Mouse (Mus musculus) forebrain, embryonic 16.5 days (tissue): ENCODE measurements at regions not wholly inside any gene's neighbourhood (a gene's known extent, or its start where the extent isn't known, plus 50 kb on each side); places are given as distances from the start of the nearest gene placed in this dataset.

Experiments
- ATAC-seq: fragments of 200-750 bp; cut with Nextera tagmentation; 2 replicates; pipeline ENCODE4 v1.8.0; 2017; ENCODE audit warnings: mild to moderate bottlenecking, moderate library complexity
- H3K27ac ChIP-seq: fragments of 300-500 bp; sonication (generic); 2 replicates; pipeline ENCODE4 v1.5.1; 2014; ENCODE audit warnings: low read length, control low read depth
- H3K27me3 ChIP-seq: fragments of 300-500 bp; sonication (generic); replicated peaks from 2 replicates; pipeline ENCODE4 v1.6.1; 2014; ENCODE audit warnings: low read length; ENCODE audit not compliant: control insufficient read depth, insufficient read depth
- H3K36me3 ChIP-seq: fragments of 300-500 bp; sonication (generic); 2 replicates; pipeline ENCODE4 v1.6.1; 2014; ENCODE audit not compliant: control insufficient read depth, insufficient read depth
- H3K4me1 ChIP-seq: fragments of 300-500 bp; sonication (generic); replicated peaks from 2 replicates; pipeline ENCODE4 v1.6.1; 2014; ENCODE audit warnings: low read length; ENCODE audit not compliant: control insufficient read depth, insufficient read depth
- H3K4me2 ChIP-seq: fragments of 300-500 bp; sonication (generic); 2 replicates; pipeline ENCODE4 v1.6.1; 2014; ENCODE audit warnings: mild to moderate bottlenecking, low read length, control low read depth
- H3K4me3 ChIP-seq: fragments of 300-500 bp; sonication (generic); replicated peaks from 2 replicates; pipeline ENCODE4 v1.5.1; 2014; ENCODE audit warnings: mild to moderate bottlenecking, low read length, control low read depth
- H3K9ac ChIP-seq: fragments of 300-500 bp; sonication (generic); replicated peaks from 2 replicates; pipeline ENCODE4 v1.6.1; 2014; ENCODE audit warnings: low read depth, low read length, control low read depth
- H3K9me3 ChIP-seq: fragments of 300-500 bp; sonication (generic); 2 replicates; pipeline ENCODE4 v1.6.1; 2016; ENCODE audit warnings: low read length; ENCODE audit not compliant: control insufficient read depth
- whole genome bisulfite sequencing: fragments of 180-500 bp; shearing (Covaris S2); extraction: QIAGEN DNeasy Blood & Tissue Kit; methylation state at CpG from one replicate; pipeline ENCODE4 v1.1.7; 2014; 5-methylcytosine and 5-hydroxymethylcytosine counted together

DNA sequence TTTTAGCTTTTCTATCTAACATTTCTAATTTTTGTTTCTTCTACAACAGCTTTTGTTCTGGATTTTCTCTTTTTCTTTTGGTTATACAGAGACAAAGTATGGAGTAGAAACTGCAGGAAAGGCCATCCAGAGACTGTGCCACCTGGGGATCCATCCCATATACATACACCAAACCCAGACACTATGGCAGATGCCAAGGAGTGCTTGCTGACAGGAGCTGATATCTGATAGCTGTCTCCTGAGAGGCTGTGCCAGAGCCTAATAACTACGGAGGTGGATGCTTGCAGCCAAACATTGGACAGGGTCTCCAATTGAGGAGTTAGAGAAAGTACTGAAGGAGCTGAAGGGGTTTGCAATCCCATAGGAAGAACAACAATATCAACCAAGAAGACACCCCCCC, 664.8 kb upstream of the Slit2 start:
- H3K27ac ChIP-seq, result no peak overlapping the region
- no peak overlapping the region for H3K4me2 ChIP-seq
- 0 out of 2 replicates have a peak, but pooled peaks have one; percentile 38 for ATAC-seq
- WGBS, result 66% methylated on average over 1 of the region's 1 CpGs
- no peak overlapping the region for H3K4me3 ChIP-seq
- H3K4me1 ChIP-seq, result no peaks in the 10 kb centered on the region
- H3K9ac ChIP-seq, result no peak overlapping the region
- no peaks in the 10 kb centered on the region for H3K27me3 ChIP-seq
- H3K36me3 ChIP-seq, result no peaks in the 10 kb centered on the region
- no peaks in the 10 kb centered on the region for H3K9me3 ChIP-seq

DNA sequence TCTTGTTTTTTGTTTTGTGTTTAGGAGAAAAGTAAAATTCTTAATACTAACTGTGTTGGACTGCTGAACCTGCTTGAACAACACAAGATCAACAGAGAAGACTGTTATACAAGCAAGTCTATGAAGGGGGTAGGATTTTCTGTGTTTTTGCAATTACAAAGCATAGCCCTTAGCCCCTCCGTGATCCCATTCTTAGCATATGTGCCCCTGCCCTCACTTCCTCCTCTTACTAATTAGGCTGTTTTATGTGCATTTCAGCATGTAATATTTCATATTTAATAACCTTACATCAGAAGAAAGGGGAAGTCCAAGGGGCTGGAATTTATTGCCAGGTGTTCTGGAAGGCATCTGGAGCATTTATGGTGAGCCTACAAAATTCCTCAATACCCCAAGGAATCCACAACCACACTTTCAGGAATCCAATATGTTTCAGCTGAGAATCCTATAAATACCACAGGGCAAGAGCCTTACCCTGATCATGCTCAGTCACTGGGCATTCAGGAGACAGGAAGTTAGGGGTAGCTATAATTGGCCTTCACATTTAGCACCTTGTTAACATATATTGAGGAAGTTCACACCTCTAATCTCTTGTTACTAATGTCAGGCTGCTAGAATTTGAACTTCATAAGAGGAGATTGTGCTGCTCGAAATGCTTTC, 660.3 kb upstream of the Slit2 start:
- no peak for ATAC-seq
- 83% methylated on average over 2 of the region's 2 CpGs for WGBS
- H3K27ac ChIP-seq, result no peak overlapping the region
- no peaks in the 10 kb centered on the region for H3K4me1 ChIP-seq
- H3K27me3 ChIP-seq, result no peaks in the 10 kb centered on the region
- no peak overlapping the region for H3K4me2 ChIP-seq
- no peaks in the 10 kb centered on the region for H3K36me3 ChIP-seq
- H3K9ac ChIP-seq, result no peak overlapping the region
- no peaks in the 10 kb centered on the region for H3K9me3 ChIP-seq
- no peak overlapping the region for H3K4me3 ChIP-seq

DNA sequence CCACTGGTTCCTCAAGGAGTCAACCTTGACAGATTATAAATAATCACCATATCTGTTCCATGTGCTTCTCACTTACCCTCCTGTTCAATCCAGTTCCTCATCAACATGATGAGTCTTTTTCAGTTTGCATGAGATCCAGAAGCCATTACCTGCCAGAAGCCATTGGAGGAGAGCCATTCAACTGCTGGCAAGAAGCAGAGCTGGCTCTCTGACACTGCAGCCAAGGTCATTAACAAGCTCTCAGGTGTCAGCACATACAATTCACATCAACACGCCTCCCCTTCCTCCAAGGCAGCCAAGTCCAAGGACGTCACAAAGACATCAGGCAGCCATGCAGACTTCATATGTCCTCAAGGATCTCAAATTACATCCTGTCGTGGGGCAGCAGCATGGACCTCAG, 648.6 kb upstream of the Slit2 start:
- 66% methylated on average over 3 of the region's 3 CpGs for WGBS
- H3K4me3 ChIP-seq, result no peak overlapping the region
- H3K36me3 ChIP-seq, result no peaks in the 10 kb centered on the region
- no peak overlapping the region for H3K27ac ChIP-seq
- H3K4me2 ChIP-seq, result no peak overlapping the region
- no peaks in the 10 kb centered on the region for H3K27me3 ChIP-seq
- no peaks in the 10 kb centered on the region for H3K4me1 ChIP-seq
- no peak for ATAC-seq
- H3K9ac ChIP-seq, result no peak overlapping the region
- no peaks in the 10 kb centered on the region for H3K9me3 ChIP-seq

DNA sequence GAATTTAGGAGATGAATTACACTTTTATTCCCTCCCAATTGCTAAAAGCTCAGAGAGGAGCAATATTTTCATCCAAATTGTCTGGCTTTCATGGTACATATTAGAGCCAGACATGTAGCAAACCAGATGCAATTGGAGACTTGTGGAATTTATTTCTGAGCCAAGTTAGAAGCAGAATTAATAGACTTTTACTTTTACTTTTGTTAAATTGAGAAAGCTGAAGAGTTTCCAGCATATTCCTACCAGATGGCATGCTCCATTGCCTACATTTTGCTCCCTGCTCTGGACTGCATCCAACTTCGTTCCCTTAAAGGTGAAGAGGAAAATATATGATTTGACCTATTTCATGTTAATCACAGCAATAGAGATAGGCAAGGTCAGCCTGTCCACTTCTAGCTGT, 646.4 kb upstream of the Slit2 start:
- no peak overlapping the region for H3K4me2 ChIP-seq
- H3K36me3 ChIP-seq, result no peaks in the 10 kb centered on the region
- no peaks in the 10 kb centered on the region for H3K4me1 ChIP-seq
- whole genome bisulfite sequencing, result 55% methylated on average over 1 of the region's 1 CpGs
- H3K27ac ChIP-seq, result no peak overlapping the region
- ATAC-seq, result peak; percentile 31; the same call in 1 of the 2 replicates
- no peak overlapping the region for H3K9ac ChIP-seq
- H3K27me3 ChIP-seq, result no peaks in the 10 kb centered on the region
- no peak overlapping the region for H3K4me3 ChIP-seq
- no peaks in the 10 kb centered on the region for H3K9me3 ChIP-seq

DNA sequence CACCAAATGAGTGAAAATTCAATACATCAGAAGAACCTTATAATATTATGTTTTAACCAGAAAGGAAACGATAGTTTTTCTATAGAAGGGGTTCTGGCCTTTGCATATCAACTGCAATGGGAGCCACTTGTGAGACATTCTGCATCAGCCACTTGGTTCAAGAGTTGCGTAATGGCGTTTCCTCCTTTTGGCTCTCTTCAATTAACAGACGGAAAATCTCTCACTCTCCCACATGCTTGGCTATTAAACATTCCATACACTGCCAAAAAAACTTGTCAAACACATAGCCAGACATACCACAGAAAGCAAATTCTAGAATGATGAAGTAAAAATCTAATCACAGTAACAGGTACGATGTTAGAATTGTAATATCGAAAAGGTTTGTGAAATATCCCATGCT, 643.1 kb upstream of the Slit2 start:
- Histone ChIP-seq H3K4me3 (no peak overlapping the region), H3K27ac (no peak overlapping the region), H3K9ac (no peak overlapping the region), H3K9me3 (no peaks in the 10 kb centered on the region), H3K4me2 (no peak overlapping the region), H3K4me1 (no peaks in the 10 kb centered on the region), H3K36me3 (no peaks in the 10 kb centered on the region), H3K27me3 (no peaks in the 10 kb centered on the region)
- ATAC-seq, result peak; percentile 58; the same call in 1 of the 2 replicates
- 67% methylated on average over 6 of the region's 6 CpGs for WGBS

DNA sequence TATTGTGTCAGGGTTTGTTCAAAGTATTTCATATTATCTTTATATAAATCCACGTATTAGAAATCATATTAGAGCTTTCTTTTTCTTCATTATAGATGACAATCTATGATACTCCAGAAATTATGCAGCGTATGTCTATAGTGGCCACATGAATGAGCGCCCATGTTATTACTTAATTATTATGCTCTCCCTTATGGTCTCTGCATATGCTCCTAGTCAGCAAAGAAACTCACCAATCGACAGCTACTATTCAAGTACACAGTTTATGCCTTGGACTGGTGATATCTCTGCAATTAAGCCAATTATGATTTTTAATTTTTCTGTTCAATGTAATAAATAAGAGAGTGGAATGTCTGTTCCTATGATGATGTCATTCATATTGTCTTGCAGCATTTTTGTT, 612.8 kb upstream of the Slit2 start:
- H3K36me3 ChIP-seq, result no peaks in the 10 kb centered on the region
- no peak overlapping the region for H3K27ac ChIP-seq
- H3K9ac ChIP-seq, result no peak overlapping the region
- no peak overlapping the region for H3K4me3 ChIP-seq
- no peaks in the 10 kb centered on the region for H3K4me1 ChIP-seq
- H3K27me3 ChIP-seq, result no peaks in the 10 kb centered on the region
- H3K9me3 ChIP-seq, result no peaks in the 10 kb centered on the region
- WGBS, result 71% methylated on average over 4 of the region's 4 CpGs
- H3K4me2 ChIP-seq, result no peak overlapping the region
- peak; percentile 69 for ATAC-seq

DNA sequence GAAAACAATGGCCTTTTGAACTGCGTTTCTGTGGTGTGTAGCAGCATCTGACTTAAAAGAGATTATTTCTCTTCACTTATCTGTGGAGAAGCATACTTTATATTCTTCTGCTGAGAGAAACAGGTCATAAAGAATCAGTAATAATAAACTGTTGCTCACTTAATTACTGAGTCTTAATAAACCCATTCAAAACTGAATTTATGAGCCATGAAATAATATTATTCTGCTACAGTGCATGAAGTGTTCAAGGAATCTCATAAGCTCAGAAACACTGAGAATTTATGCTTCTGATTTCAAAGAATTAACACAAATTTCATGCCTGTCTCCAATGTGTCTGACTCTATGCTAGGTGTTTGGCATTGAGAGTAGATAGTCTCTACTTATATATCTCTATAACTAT, 597.0 kb upstream of the Slit2 start:
- H3K4me2 ChIP-seq, result no peak overlapping the region
- H3K4me3 ChIP-seq, result no peak overlapping the region
- ATAC-seq, result no peak
- WGBS, result 34% methylated on average over 1 of the region's 1 CpGs
- no peak overlapping the region for H3K27ac ChIP-seq
- H3K9ac ChIP-seq, result no peak overlapping the region
- no peaks in the 10 kb centered on the region for H3K4me1 ChIP-seq
- no peaks in the 10 kb centered on the region for H3K36me3 ChIP-seq
- no peaks in the 10 kb centered on the region for H3K9me3 ChIP-seq
- no peaks in the 10 kb centered on the region for H3K27me3 ChIP-seq

DNA sequence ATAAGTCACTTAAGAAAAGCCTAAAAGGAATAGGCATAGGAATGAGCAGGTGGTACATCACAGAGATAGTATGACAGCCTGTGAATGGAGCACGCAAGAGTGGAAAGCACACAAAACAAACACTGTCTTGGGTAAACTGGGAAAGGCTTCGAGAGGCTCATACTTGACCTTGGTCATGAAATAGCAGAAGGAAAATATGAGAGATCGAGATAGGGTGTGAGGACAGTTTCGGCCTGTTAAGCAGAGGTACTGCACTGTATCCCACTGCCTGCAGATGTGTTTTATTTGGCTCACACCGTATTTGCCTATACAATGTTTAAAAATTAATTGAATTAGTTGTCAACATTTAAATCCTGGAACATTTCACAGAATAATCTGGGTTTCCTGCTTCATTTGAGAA, 596.2 kb upstream of the Slit2 start:
- 84% methylated on average over 5 of the region's 5 CpGs for WGBS
- Histone ChIP-seq H3K36me3 (no peaks in the 10 kb centered on the region), H3K9me3 (no peaks in the 10 kb centered on the region), H3K4me3 (no peak overlapping the region), H3K27ac (no peak overlapping the region), H3K4me1 (no peaks in the 10 kb centered on the region), H3K27me3 (no peaks in the 10 kb centered on the region), H3K9ac (no peak overlapping the region), H3K4me2 (no peak overlapping the region)
- no peak for ATAC-seq

DNA sequence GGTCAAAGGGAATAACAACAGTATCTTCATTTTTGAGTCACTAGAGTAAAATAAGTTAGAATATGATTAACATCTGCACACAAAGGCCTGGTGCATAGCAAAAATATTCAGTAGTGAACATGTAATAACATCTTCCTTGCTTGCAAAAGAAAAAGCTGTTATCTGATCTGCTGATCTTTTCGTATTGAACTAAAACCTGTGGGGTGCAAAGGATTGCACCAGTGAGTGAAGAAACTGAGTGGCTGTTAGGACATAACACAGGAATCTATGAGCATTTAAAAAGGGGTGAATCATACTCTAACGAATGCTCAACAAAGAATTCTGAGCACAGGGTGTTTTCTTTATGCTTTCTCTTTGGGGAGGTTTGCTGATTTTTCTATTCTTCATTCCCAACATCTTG, 592.2 kb upstream of the Slit2 start:
- no peaks in the 10 kb centered on the region for H3K27me3 ChIP-seq
- no peak overlapping the region for H3K4me3 ChIP-seq
- H3K27ac ChIP-seq, result no peak overlapping the region
- H3K4me1 ChIP-seq, result no peaks in the 10 kb centered on the region
- ATAC-seq, result no peak
- no peaks in the 10 kb centered on the region for H3K36me3 ChIP-seq
- H3K4me2 ChIP-seq, result no peak overlapping the region
- no peaks in the 10 kb centered on the region for H3K9me3 ChIP-seq
- H3K9ac ChIP-seq, result no peak overlapping the region
- WGBS, result 68% methylated on average over 2 of the region's 2 CpGs

DNA sequence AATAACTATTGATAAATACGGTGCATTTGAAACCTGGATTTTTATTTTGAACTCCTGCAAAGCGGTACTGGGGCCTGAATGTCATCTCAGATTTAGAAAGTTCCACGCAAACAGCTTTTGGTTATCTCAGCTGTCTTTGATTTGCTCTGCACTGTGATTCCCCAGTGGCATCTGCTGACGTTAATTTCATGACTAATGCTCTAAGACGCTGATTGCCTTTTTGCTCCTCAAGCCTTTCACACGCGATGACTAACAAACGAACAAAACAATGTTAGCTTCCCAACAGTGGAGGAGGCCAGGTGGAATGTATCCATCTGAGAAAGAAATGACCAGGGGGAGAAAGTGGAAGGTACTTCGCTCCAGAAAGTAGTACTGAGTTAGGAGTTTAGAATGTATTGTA, 586.1 kb upstream of the Slit2 start:
- no peak overlapping the region for H3K4me3 ChIP-seq
- 84% methylated on average over 9 of the region's 9 CpGs for WGBS
- H3K27ac ChIP-seq, result no peak overlapping the region
- no peaks in the 10 kb centered on the region for H3K36me3 ChIP-seq
- no peaks in the 10 kb centered on the region for H3K27me3 ChIP-seq
- H3K4me1 ChIP-seq, result no peaks in the 10 kb centered on the region
- H3K4me2 ChIP-seq, result no peak overlapping the region
- ATAC-seq, result no peak
- H3K9ac ChIP-seq, result no peak overlapping the region
- H3K9me3 ChIP-seq, result no peaks in the 10 kb centered on the region
